ENCODE assay signal across 8 mouse cellular contexts in genomic region chr10:84756435-84757095, GRCm38 (mm10). TPM values are rescaled to one million over a fixed set of nuclear protein-coding genes. Genes with fewer than 3 reads are reported as not detected.
A peak's percentile ranks its signal among the peaks of the same experiment; 100 is the strongest.
DNase-seq lines count a peak whose midpoint lies in the region; ATAC-seq and TF ChIP-seq lines count a peak whose summit lies in the region.

No protein-coding gene starts in this region.

- H3K4me2 ChIP-seq in limb, embryonic 12.5 days = peak overlapping the region; percentile 61

- no peak for DNase-seq in cerebellum, adult 2 months
- no peak for DNase-seq in cerebellum, postnatal 10 days
- peak; percentile 39 for DNase-seq in right cerebral cortex, postnatal 4 days
- no peak for DNase-seq in right cerebral cortex, postnatal 36 days (ENCODE audit: low spot score in 2 of 2)
- peak; percentile 38 for DNase-seq in splenic B cell, adult 2 months (ENCODE audit: low read depth, low spot score)
- DNase-seq in ovary, postnatal 14 days (ENCODE audit: low spot score) = no peak
- DNase-seq in right cerebral cortex, postnatal 14 days = no peak

- TF ChIP-seq CTCF in cerebellum, adult 2 months (IDR thresholded peaks at IDR 0.05; ENCODE audit: borderline replicate concordance, insufficient read depth, low read depth, low read length) = no peak

- peaks cover 4% of the 10 kb centered on the region; the same call in 1 of the 2 replicates for H3K4me1 ChIP-seq in cerebellum, adult 2 months (ENCODE audit: control insufficient read depth, insufficient read depth, low read length)
- H3K4me1 ChIP-seq in limb, embryonic 12.5 days (replicated peaks) = peaks cover 49% of the 10 kb centered on the region

- TF ChIP-seq POLR2A in cerebellum, adult 2 months (IDR thresholded peaks at IDR 0.05; ENCODE audit: borderline replicate concordance, insufficient read depth, low read length) = no peak

- H3K27ac ChIP-seq in cerebellum, adult 2 months (ENCODE audit: insufficient read depth, low read length) = no peak overlapping the region
- no peak overlapping the region for H3K27ac ChIP-seq in limb, embryonic 12.5 days

- H3K27me3 ChIP-seq in cerebellum, adult 2 months (ENCODE audit: control insufficient read depth, insufficient read depth, low read length) = peaks cover 9% of the 10 kb centered on the region; the same call in 1 of the 2 replicates
- H3K27me3 ChIP-seq in limb, embryonic 12.5 days = peaks cover 98% of the 10 kb centered on the region
- H3K27me3 ChIP-seq in splenic B cell, adult 2 months (ENCODE audit: control insufficient read depth, insufficient read depth, low read length, poor library complexity, severe bottlenecking) = no peaks in the 10 kb centered on the region; the same call in 1 of the 2 replicates

- no peaks in the 10 kb centered on the region for H3K9me3 ChIP-seq in limb, embryonic 12.5 days

- no peaks in the 10 kb centered on the region for H3K36me3 ChIP-seq in limb, embryonic 12.5 days
- H3K36me3 ChIP-seq in splenic B cell, adult 2 months (ENCODE audit: control insufficient read depth, insufficient read depth, low read length, poor library complexity, severe bottlenecking) = no peaks in the 10 kb centered on the region

- H3K4me3 ChIP-seq in cerebellum, adult 2 months (replicated peaks; ENCODE audit: insufficient read depth, low read depth, low read length) = peak overlapping the region; percentile 27
- peak overlapping the region; percentile 37 for H3K4me3 ChIP-seq in limb, embryonic 12.5 days (replicated peaks)

- WGBS in cerebellum, adult 2 months = 5% methylated on average over 42 of the region's 42 CpGs
- under 1% methylated on average over 42 of the region's 42 CpGs for WGBS in limb, embryonic 12.5 days

- peak overlapping the region; percentile 23; the same call in 1 of the 2 replicates for H3K9ac ChIP-seq in limb, embryonic 12.5 days (replicated peaks)

- no peak; the same call in 1 of the 2 replicates for ATAC-seq in limb, embryonic 12.5 days (ENCODE audit: insufficient number of reproducible peaks, insufficient read depth, low FRiP score, low TSS enrichment, low read depth)

RNA-seq across cellular contexts. Expression of gene Rfx4, which starts 0.7 kb away (rescaled TPM):
- 16.9 and 17.0 TPM in 2 replicates for polyA plus RNA-seq in cerebellum, adult 2 months (2012; rRNA removed)
- 1.2 and 1.3 TPM in 2 replicates for polyA plus RNA-seq in limb, embryonic 12.5 days (2016; fragmentation: Nextera tagmentation; extraction: Ambion mirVana)

Comparison
In these comparisons a context has a peak if more than half of its experiments do, and no peak if none do; other contexts are left out.
1. DNase-seq: peak in right cerebral cortex, postnatal 4 days (single experiment) and splenic B cell, adult 2 months (single experiment); none in cerebellum, adult 2 months (0 of 2), cerebellum, postnatal 10 days (0 of 2), right cerebral cortex, postnatal 36 days (0 of 2), ovary, postnatal 14 days (single experiment) and right cerebral cortex, postnatal 14 days (single experiment).